Mouse (Mus musculus) gastrocnemius, postnatal 14 days (tissue): ENCODE measurements around the gene Rnf187. TPM values are rescaled to one million over a fixed set of nuclear protein-coding genes. Genes with fewer than 3 reads are reported as not detected.

Source experiments
- DNase-seq: peaks from one replicate; pipeline ENCODE4 v3.0.0; 2021; ENCODE audit warnings: mixed read lengths
- intact Hi-C: fragments of 180-260 bp; cut with DNase I; formaldehyde crosslinking; loops from one replicate; pipeline ENCODE4 v1.15.1; 2025; ENCODE audit warnings: low total_unique reads
- total RNA-seq, 2 experiments: library from RNA; stranded (reverse); gene quantifications; 2 replicates each; pipeline ENCODE4 v1.2.3; 2021

The Rnf187 gene
- total RNA-seq, 2 experiments from 2014 or later = 126 to 139 TPM

DNA sequence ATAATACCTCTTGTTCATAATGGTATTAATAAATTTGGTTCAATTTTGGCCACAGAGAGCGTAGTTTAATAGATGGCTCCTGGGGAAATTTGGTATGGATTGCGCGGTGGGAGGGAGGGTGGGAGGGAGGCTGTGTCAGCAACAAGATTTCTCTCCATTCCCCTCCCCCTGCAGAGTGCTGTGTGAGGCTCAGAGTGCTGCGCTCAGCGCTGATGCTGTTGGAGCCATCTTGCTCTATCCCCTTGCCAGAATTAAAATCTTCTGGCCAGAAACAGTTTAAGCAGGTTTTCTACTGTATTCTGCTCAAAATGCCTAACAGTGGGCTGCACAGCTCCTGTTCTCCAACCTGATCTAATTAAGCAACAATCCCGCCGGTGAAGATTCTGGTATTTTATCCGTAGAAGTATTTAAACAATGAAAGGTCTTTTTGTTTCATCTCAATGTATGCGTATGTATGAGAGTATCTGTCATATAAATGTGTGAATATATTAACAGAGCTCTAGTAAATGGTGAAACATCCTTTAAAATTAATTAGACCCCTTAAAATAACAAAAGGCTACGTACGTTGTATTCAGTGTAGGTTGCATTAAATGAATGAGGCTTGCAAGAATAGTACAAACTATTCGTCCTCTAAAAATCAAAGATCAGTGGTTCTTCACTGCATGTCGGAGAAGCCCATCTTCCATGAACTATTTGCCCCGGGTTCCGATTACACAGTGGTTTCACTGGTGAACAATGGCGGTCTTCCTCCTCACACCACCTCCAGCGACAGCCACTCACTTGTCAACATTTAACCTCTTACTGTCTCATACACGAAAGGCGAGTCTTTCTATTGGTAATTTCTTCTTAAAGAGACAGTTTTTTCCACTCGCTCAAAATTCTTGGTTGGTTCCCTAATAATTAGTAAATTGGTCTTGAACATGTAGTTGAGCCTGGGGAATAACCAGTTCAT lies 11.0 kb upstream of the Rnf187 start:
- DNase-seq = no peak
- intact Hi-C loops = no loop called here

DNA sequence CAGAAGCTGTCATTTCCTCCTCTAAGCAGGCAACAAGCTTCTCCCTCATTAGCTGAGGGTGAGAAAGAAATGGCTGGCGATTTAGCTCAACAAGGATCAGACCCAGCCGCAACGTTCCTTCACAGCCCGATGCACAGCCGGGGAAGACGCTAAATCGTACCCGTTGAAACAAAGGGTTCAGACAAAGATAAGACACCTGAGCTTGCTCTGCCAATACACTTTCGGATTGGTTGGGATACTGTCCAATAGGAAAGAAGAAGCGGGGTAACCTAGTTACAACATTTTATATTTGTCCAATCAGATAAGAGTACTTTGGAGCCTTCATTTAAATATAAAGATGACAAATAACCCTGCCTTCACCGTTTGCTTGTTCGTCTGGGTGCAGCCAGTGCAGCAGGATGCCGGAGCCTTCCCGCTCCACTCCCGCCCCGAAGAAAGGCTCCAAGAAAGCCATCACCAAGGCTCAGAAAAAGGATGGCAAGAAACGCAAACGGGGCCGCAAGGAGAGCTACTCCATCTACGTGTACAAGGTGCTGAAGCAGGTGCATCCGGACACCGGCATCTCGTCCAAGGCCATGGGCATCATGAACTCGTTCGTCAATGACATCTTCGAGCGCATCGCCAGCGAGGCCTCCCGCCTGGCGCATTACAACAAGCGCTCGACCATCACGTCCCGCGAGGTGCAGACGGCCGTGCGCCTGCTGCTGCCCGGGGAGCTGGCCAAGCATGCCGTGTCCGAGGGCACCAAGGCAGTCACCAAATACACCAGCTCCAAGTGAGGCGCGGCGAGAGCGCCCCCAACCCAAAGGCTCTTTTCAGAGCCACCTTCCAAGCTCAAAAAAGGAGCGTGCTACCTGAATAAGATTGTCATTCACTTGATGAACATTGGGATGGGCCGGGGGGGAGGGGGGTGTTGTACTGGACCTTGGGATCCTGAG lies 10.1 kb upstream of the Rnf187 start, which contains the start of gene Hist3h2ba:
TSS of gene Hist3h2ba (plus strand) at position 379 of the 938 bp plus-strand sequence.
- intact Hi-C loops = no loop called here
- no peak for DNase-seq

DNA sequence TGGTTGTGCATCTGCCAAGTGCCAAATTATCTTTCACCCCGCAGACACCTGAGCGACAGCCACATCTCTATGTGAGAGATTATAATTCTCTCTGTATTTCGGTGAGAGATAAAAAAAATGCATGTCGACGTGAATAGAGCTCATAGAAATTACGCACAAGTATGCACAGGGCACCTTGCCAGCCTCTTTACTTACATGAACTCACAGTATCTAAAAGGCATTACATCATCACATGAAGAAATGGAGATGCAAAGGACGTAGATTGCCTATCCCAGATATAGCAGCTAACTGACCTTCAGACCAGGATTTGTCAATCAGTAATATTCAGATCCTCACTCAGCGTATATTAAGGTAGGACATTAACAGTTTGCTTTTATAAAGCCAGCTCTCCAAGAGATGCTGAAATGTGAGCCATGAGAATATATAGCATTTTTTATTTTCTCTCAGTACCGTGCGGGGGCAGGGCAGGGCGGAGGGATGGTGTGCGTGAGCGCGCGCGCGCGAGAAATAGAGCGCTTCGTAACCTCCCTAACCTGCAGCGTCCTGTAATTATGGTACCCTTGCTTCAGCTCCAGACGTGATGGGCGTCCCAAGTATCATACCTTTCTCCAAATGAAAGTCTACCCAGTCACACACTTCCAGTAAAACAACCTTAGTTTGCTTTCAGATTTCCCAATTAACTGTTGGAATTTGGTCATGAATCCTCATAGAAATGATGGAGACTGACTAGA lies 9.2 kb upstream of the Rnf187 start:
- DNase-seq = no peak
- intact Hi-C loops = no loop called here

DNA sequence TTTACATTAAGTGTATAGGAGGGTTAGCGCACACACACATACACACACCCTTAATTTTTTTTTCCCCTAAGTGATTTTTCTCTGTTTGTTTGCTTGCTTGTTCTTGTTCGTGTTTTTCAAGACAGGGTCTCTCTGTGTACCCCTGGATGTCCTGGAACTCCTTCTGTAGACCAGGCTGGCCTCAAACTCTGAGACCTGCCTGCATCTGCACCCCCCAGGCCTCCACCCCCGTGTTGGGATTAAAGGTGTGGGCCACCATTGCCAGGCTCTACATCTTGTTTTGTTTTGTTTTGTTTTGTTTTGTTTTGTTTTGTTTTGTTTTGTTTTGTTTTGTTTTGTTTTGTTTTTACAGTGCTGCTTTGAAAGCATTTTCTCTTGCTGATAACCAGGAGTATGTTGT lies 8.6 kb upstream of the Rnf187 start:
- no peak for DNase-seq
- intact Hi-C loops = no loop called here

DNA sequence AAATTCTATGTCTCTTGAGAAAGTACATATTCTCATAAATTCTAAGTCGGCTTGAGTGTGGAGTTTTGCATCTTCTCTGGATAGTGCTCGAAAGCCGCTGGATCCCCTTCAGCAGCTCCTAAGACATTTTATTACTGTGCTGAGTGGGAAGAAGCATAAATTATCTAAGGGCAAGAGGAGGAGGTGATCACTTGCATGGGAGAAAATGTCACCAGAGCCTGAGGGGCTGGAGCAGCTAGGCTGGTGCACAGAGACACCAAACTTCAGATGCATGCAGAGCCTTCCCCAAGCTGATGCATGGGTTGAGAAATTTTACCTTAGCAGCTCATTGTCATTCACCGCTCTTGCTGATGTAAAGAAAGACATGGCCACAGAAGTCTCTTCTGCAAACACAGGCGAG lies 5.4 kb upstream of the Rnf187 start:
- intact Hi-C loops = no loop called here
- DNase-seq = no peak

DNA sequence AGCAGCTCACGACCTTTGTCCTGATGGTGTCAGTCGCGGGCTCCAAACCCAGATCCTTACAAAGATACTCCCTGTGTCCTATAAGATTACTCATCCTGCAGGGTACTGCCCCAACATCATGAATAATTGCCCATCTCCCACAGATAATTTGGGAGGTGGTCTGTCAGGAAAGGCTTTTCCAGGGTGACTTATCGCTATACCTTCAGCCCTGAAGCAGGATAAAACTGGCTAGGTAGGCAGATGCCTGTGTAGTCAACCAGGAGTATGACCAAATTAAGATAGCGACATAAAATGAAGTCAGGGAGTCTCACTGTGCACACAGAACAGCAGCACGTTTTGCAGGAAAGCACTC lies 348 bp upstream of the Rnf187 start:
- intact Hi-C loops = no loop called here
- no peak for DNase-seq

DNA sequence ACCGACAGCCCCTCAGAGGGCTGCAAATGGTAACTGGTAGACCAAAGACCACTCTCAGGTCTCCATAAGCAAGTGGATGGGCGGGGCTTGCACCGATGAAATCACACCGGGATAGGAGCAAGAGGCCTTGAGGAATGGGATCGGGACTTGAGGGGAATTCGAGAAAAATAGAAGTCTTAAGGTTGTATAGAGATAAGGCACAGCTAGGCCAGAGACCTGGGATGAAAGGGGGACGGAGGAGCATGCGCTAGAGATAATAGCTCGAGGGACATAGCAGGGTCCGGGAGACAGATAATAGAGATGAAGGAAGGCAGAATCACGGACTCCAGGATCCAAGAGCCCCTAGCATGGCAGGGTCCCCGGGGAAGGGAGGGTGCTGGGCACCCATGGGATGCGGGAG lies 807 bp downstream of the Rnf187 start:
- DNase-seq = no peak
- intact Hi-C loops = no loop called here

DNA sequence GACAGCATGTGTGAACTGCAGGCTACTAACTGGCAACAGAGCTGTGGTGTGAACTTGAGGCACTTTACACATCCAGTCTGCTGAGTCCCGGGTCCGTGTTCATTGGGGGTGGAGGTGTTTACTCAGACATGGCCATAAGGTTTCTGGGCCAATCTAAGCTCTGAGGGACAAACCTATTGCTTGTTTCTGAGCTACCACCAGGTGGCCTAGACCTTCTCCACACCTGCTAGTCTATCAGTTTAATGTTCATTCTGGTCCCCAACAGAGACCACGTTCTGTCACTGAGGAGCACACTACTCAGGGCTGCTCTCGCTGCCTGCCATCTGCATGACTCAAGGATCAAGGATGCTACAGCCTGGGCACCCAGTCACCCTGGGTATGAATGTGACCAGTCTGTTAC lies 7.1 kb downstream of the Rnf187 start:
- intact Hi-C loops = no loop called here
- no peak for DNase-seq

DNA sequence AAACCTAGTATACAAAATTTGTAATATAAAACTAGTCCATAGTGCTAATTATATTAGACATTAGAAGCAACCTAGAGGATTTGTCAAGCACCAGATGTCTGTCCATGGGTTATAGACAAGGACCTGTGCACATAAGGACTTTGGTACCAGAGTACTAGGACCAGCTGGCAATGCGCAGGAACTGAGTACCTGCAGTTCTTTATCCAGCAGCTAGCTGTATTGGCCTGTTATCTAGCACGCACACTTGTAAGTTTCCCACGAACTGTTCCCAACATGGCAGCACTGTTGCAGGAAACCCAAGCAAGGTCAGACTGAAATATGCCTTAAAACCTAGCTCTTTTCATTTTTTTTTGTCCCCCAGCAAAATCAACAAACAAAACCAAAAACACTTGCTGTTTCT lies 8.5 kb downstream of the Rnf187 start:
- no peak for DNase-seq
- intact Hi-C loops = no loop called here

DNA sequence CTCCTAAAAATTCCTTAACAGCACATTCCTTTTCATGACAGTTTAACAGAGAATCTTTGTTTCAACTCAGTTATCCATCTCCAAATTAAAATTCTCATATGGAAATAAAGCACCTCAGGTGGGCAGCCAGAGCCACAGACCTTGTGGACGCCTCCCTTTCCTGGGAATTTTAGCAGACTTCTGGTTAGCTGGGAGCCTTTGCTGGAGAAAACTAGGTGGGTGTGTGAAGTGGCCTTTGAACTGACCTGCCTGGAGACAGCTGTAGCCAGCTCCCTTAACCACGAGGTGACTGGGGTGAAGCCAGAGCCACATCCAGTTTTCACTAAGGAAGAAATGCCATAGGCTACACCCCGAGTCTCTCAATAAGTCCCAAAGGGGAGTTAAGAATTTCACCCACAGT lies 9.1 kb downstream of the Rnf187 start:
- no peak for DNase-seq
- intact Hi-C loops = no loop called here

DNA sequence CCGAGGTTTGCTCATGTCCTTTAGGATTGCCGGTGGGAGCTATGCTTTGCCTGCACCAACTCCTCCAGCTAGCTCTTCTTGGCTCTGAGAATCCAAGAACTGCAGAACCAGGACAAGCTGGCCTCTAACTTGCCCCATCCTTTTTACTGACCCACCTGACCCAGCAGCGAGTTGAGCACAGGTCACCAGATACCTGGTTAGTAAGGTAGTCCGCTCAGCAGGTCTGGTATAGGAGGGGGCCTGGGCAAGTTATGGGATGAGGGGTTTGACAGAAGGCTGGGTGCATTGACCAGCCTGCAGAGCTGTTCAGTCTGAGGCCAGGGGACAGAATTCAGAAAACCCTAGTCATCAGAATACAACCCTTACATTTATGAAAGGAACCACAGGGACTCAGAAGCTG lies 9.7 kb downstream of the Rnf187 start:
- intact Hi-C loops = no loop called here
- DNase-seq = no peak

DNA sequence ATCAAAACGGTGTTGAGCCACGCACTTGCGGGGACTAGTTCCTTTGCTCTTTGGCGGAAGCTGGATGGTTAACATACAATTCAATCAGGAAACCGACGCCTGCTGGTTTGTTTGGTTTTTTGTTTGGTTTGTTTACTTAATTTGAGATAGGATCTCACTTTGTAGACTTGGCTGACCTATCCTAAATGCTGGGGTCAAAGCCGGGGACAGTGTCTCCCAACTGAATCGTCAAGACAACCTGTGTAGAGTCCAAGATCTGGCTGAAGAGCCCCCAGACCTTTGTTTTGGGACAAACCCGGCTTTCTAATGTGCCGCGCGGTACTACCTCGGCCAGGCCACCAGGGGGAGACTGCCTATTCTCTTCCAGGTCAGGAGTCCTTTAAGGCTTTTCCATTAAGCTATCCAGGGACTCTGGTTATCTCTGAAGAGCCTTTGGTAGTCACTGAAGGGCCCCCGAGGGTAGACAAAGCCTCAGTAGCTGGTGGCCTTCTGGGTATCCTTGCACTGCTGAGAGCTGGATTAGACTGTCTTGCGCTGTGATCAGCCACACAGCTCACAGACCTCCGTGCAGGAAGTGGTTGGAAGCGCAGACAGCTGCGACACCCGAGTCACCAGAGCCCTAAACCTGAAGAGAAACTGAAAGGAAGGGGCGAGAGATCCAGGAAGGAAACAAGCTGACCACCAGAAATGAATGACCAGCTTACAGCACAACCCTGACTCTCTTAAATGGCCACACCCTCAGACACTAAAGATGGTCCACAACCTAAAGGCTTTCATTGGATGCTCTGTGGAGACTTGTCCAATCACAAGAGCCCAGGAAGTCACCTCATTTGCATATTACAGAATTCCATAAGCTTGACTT lies 10.7 kb downstream of the Rnf187 start:
- peak; percentile 45 for DNase-seq

DNA sequence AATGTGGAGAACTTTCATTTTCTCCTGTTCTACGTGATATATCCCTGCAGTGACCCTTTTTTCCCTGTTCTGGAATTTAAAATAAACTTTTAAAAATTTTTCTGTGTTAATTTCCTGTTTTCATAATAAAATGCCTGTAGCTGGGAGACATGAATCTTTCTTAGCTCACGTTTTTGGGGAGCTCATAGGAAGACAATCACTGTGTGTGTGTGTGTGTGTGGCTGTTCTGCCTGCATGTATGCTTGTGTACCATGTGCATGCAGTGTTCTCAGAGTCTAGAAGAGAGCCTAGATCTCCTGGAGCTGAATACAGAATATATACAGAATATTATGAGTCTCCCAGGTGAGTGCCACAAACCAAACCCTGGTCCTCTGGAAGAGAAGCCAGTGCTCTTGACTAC lies 11.7 kb downstream of the Rnf187 start:
- intact Hi-C loops = no loop called here
- no peak for DNase-seq

More for the DNA sequence above, 10.7 kb downstream of the Rnf187 start:
- intact Hi-C loops = no loop called here

DNA sequence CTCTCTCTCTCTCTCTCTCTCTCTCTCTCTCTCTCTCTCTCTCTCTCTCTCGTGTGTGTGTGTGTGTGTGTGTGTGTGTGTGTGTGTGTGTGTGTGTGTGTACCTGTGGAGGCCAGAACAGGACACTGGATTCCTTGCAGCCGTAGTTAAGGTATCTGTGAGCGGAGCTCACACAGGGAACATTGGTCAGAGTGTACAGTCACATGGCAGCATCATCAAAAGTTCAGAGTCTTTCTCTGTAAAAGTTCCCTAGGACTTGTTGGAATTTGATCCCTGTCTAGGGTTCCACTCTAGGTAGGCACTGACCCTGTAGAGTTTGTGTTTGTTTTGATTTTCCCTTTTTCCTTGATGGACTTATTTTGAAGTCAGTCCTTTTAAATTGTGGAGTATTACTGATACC lies 12.1 kb downstream of the Rnf187 start:
- intact Hi-C loops = no loop called here
- DNase-seq = no peak

DNA sequence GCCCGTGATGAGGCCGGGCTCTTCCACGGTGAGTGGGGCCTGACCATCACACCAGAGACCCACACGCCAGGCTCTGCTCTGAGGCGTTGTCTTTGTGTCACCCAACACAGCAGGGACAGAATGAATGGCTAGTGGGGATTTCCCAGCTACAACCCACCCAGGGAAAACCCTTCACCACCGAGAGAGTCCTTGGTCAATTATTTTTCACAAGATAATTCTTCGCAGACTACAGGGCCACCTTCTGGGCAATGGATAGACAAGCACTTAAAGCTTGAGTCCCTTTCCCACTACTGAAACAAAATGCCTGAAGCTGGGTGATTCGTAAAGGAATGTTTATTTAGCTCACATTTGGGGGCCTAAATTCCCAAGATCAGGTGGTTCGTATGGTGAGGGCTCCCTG lies 16.3 kb downstream of the Rnf187 start:
- no peak for DNase-seq
- intact Hi-C loops = no loop called here

DNA sequence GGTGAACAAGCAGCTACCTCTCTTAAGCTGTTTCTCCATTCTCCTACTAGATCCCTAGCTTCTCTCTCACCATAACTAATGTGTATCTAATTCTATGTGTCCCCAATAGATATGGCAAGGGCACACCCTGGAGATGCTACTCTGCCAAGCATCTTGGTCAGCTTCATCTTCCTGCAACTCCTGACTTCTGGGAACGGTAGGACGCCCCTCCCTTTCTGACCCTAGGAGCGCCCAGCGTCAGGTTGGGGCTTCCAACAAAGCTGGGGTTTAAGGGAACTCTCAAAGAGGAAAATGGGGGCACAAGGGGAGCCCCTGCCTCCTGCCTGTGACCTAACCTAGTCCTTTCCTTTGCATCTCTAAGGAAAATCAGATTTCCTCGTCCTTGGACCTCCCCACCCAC lies 20.0 kb downstream of the Rnf187 start:
- intact Hi-C loops = no loop called here
- DNase-seq = no peak

DNA sequence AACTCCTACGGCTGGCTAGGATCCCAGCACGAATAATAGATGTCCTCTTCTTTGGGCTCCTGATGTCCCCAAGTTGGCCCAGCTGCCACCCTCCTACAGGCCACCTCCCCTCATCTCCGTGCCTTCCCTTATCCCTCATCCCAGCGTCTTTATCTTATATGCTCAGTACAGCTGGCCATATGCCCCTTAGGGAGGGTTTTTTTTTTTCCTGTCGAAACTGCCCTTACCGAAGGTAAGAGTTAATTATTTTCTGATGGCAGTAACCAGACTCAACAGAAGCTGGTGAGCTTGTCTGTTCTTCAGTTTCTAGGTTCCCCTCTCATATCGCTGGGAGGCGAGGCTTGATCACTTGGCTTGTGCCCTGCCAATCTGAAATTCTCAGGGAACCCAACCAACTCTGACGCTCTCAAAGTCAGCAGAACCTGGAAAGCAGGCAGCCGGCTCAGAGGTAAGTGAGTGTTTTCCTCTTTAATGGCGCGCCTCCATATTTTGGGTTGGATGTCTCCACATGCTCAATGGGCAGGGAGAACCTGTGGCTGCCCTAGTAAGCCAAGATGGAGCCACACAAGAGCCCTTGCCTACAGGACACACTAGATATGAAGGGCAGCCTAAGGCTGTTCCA lies 20.9 kb downstream of the Rnf187 start, which contains the start of gene Btnl10:
TSS of gene Btnl10 (plus strand) at position 164 of the 622 bp plus-strand sequence.
- no peak for DNase-seq
- intact Hi-C loops = no loop called here
